Mouse (Mus musculus) ovary, postnatal 10 days (tissue): ENCODE measurements at regions not wholly inside any gene's neighbourhood (a gene's known extent, or its start where the extent isn't known, plus 50 kb on each side); places are given as distances from the start of the nearest gene placed in this dataset.
"Not testable (repeated sequence)": the region's sequence is repeated elsewhere in the genome, so short reads cannot be mapped to it uniquely, and the experiment has no call there.

ENCODE experiments used
- DNase-seq: peaks from one replicate; pipeline ENCODE4 v3.0.0; 2022; ENCODE audit warnings: low spot score

DNA sequence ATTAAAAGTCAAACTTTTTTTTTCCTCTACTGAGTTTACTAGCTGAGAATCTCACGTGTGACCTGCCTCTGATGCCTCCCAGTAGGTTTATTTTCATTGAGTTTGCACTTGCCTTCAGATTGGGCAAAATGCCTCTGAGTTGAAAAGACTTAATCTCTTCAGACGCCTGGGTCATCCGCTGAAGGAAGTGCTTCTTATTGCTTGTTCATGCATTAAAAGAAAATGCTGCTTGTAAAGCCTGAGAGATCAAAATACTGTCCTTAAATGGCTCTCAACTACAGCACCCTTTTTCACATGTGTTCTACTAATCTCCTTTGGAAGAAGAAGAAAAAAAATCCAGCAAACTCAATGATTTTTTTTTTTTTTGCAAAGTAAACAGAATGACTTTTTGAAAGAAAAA is 351.5 kb downstream of the Kcnh5 start:
- no peak for DNase-seq

DNA sequence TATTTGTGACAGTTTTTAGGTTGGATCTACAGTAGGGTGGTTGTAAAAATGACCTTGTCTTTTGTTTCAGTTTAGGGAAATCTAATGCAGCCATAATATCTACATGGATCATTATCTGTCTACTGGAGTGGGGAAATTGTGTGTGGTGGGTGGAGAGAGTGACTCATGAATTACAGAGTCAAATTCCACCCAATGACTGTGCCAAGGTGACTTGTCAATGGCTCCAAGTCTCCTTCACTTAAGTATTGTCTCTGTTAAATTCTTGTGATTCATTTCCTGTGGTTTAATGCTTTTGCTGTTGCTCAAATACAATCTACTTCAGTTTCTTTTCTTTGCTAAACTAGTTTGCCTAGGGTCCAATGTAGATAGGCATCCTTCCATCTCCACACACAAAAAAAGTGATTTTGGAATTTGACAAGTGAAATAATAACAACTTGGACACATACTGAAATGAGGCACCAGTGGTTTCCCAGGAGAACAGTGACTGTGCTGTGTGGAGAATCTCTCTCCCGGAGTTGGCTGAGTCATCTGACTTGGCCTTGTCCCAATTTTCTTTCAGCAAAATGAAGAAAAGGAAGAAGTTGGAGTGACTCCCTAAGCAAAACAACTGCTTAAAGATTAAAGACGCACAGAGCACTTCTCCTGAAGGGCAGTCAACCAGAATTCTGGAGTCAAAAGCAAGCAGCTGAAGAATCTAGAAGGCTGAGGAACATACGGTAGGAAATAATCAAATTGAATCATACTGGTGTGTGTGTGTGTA is 352.2 kb downstream of the Kcnh5 start:
- DNase-seq, result peak; percentile 10

DNA sequence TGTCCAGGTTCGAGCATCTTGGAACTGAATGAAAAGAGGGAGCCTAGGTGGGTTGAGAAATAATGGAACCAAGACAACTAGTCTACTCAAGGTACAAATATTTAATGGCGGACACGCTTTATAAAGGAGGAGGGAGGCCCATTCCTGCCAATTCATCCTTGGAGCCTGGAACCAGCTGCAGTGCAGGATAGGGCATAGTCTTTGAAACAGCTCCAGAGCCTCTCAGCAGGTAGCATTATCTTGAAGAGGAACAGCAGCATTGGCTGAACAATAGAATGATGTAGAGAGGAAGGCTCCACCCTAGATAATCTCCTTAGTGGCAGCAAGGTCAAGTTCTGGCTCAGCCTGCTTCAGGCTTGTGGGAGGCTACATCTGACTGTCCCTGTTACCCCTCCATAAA is 361.0 kb downstream of the Kcnh5 start:
- DNase-seq, result not testable (repeated sequence)

DNA sequence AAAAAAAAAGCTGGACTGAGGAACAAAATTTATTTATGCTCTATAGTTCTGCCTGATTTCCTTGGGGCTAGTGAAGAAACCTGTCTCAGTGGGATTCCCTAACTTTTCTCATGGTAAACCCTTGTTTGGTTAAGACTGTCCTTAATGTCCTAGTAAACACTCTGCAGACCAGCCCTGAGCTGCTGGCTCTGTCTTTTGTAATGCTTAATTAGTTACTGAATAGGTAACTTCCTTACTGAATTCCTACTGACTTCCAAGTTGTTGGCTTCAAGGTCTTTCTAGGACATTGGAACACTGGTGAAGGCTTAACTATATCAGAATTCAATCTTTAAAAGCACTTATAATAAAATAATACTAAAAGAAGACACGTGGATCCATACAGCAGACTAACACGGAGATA is 368.6 kb downstream of the Kcnh5 start:
- not testable (repeated sequence) for DNase-seq

DNA sequence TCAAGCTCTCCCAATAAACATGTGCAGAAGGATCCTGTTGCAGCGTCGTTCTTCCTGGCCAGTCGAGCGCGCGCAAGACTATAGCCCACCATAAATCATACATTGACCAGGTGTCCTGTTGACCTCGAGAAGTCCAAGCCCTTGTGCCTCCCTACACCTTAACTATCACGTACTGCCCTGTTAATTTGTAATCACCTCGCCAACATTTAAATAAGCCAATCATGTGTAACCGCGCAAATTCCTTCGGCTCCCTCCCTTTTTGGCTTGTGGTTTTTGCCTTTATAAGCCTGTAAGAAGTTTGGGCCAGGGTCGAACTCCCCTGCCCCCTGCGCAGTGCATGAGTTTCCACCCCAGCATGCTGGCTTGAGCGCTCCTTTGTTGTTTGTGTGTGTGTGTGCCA is 369.2 kb downstream of the Kcnh5 start:
- not testable (repeated sequence) for DNase-seq

DNA sequence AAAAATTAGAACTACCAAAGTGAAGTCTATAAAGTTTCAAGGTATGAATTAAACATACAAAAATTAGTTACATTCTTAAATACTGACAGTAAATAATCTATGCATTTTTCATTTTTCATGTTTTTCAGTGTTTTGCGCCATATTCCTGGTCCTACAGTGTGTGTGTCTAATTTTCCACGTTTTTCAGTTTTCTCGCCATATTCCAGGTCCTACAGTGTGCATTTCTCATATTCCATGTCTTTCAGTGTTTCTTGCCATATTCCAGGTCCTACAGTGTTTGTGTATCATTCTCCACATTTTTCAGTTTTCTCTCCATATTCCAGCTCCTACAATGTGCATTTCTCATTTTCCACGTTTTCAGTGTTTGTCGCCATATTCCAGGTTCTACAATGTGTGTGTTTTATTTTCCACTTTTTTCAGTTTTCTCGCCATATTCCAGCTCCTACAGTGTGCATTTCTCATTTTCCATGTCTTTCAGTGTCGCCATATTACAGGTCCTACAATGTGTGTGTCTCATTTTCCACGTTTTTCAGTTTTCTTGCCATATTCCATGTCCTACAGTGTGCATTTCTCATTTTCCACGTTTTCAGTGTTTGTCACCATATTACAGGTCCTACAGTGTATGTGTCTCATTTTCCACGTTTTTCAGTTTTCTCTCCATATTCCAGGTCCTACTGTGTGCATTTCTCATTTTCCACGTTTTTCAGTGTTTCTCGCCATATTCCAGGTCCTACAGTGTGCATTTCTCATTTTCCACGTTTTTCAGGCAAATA is 373.2 kb downstream of the Kcnh5 start:
- DNase-seq, result no peak

DNA sequence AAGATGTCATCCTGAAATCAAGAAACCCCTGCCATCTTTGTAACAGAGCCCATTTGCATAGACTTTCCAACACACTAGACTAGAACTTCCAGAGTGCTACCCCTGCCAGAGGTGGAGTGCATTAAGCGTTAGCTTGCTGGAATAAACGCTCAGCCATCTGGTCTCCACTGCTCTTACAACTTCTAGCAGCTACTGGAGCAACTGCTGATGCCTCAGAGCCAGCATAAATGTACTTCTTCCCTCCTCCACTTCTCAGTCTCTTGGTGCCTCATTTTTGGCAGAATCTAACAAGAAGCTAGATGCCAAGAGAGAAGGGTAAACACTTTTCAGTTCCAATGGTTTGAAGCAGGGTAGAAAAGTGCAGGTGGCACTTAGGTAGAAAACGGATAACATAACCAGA is 385.1 kb downstream of the Kcnh5 start:
- DNase-seq, result no peak

DNA sequence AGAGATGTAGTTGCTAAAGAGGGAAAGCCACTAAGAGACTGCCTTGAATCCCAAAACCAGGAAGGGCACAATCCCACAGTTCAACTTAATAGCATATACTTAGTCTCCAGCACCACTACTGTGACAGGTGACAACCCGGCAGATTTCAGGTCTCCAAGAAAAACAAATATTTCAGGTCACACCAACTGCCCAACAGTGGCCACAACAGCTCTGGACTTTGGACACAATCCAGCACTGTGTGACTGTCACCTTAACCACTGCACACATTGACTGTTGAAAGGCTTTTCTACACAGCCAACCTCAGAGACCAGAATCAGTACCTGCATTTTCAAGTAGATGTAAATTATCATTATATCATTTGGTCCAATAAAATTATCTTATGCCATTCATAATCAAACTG is 414.8 kb downstream of the Kcnh5 start:
- DNase-seq, result no peak

DNA sequence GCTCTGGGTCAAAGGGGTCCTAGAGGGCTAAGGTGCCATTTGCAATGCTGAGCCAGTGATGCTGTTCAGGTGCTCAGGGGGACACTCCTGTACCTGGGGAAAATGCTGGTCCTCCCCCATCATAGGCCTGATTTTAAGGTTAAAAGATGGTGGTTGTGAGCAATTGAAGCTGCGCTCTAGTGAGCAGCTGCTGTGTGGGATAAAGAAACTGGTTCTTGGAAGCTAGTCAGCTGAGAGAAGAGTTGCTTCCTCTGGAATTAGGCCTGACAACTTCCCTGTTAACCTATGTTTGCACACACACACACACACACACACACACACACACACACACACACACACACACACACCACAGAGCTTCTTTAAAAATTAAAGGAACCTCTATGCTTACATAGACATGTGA is 428.9 kb upstream of the Gm11042 start:
- no peak for DNase-seq

DNA sequence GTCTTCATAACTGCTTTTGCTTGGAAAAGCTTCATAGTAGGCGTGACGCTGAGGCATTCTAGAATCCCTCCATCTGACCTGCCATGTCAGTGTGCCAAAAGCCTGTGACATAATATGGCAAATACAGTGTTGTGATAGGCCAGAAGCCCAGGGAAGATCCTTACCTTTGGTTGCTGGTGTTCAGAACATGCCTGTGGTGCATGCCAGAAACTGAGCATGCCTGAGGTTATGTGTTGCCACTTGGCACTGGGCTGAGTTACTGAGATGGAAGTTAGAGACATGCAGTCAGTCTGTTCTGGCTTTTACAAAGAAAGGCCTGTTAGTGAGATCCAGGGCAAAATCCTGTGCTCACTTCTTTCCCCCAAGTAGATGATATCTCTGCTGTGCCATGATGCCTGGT is 412.7 kb upstream of the Gm11042 start:
- DNase-seq, result no peak

DNA sequence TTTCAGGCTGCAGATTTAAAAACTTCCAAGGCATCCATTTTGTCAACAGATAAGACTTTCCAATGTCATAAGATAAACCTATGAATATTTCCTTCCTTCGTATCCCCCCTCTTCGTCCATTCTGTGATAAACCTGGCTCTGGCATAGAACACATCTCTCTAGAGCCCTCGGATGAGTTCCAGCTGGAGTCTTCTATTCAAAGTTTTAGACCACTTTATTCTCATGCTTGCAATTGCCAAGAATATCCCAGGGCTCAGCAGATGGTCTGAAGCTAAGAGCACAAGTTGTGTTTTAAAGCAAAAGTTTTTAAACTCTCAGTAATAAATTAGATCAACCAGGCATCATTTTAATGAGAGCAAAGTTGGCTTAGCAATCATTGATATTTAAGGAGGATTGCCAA is 363.0 kb upstream of the Gm11042 start:
- no peak for DNase-seq

DNA sequence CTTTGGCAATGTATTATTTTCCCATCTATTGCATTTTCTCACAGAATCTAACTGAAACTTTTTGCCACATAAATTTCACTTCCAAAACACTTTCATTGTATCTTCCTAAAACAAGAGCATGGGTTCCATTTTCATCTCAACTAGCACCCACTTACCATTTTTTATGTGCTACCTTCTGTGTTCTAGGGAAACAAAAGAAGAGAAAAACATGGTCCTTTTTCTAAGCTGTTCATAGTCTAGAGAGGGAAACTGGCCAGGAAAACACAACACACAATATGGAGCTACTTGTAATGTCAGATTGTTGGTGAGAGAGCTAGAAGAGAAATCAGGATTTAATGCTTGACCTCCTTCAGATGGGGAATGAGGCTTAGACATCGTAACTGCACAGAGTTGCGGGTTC is 361.6 kb upstream of the Gm11042 start:
- no peak for DNase-seq

DNA sequence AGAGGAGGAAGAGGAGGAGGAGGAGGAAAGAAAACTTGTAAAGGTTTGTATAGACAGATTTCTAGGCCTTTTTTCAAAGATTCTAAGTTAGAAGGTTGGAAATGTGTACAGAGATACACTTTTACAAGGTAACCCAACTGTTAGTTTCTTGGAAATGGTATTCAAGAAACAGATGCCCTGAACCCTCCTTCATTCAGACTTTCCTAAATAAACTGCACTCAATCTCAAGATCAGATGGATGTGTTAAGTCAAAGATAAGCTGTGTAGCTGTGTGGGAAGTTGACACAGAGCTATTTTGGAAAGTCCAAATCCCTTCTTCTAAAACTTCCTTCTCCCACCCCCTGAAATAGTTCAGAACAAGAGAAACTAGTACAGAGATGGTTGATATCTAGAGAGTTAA is 342.2 kb upstream of the Gm11042 start:
- no peak for DNase-seq

DNA sequence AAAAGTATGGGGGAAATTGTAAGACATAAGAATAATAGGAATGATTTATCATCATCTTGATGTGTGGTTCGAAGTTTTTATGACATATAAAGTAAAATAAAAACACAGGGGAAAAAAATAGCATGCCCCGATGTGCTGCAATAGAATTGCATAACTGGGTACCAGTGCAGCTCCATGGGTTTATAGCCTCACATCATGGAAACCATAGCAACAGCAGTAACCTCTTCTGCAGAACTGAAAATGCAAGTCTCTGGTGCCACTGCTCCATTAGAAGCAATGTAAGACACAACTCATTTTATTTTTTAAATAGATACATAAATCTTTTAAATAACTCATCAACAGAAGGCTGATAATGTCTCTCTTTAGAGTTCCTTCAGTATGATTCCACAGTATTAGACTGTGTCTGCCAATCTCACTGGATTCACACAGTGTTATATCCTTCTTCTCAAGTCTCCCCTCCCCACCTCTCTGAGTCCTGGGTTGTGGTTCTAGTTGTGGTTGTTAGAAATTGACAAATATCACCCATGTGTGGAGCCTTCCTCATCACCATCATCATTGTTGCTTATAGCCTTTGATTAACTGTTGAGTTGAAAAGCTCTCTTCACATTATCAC is 340.9 kb upstream of the Gm11042 start:
- DNase-seq, result no peak

DNA sequence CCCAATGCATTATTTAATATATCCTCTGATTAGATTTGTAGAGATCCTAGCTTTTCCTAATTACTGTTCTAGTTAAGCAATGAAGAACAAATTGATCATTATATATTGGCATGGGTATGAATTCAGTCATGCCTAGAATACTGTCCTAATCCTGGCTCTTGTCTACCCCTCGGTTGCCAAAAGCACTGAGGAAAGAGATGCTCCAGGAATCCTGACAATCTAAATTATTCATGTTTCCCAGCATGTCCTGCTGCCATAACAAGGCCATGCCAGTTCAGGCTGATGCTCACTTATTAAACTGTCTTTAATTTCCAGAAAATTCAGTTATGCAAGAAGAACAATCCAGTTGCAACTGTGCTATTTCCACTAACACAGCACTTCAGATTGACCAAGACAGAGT is 335.1 kb upstream of the Gm11042 start:
- no peak for DNase-seq

DNA sequence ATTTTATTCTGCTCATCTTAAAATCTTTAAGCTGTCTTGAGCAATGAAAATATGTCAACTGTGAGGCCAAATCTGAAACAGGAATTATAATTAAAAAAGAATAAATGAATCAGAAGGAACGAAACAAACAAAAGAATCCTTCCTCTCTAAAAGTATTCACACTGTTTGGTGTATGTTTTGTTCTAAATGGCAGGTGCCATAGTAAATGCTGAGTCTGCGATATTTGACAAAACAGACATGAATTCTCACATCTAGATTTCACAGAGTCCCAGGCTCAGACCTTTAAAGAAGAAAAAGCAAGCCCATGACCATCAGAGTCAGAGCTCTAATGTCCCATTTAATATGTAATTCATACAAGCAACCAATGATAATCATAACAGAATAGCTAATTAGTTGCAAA is 316.6 kb upstream of the Gm11042 start:
- no peak for DNase-seq

DNA sequence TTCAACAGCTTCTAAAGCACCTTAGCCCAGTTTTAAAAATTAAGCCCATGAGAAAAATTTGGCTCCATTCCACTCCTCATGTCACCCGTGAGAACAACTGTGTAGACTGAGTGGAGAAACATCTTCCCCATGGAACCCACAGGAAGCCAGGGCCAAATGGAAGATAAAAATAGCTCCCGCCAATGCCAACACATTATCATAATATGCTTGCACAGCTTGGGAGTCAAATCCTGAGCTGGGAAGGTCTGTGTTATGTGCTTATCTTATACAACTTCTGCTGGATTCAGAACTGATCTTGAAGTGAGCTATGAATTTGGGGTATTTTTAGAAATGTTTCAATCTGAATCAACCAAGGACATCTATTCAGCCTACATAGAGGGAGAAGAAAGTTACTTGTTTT is 279.0 kb upstream of the Gm11042 start:
- DNase-seq, result no peak

DNA sequence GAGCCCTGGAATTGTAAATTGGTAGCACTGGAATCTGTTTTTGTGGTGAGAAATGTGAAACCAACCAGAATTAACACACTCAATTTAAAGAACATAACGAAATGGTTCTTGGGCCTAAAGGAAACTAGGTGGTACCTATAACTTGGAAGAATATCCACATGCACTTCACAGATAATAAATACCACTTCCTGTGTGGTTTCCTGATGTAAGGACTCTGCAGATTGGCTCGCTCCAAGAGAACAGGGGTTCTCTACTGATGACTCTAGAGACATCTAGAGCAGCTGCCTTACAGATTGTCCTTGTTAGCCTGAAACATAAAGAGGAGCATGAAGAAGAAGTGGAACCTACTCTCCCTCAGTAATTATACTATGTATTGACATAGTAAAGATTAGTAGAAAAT is 238.4 kb upstream of the Gm11042 start:
- DNase-seq, result no peak

DNA sequence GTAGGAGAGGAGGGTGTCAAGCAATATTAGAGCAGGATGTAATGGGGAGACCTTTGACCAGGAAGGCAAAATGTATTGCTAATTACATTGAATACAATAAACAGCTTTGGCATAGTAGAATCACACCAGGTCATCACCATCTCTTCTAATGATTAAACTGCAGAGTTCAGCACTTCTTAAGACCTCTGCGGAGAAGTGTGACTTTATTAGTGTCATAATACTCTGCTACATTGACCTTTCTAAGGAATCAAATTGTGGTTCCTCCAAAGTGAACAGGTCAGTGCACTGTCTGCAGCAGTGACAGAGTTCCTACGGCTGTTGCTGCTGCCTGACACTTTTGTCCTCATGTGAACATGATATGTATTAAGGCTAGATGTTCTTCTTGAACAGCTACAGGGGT is 228.0 kb upstream of the Gm11042 start:
- no peak for DNase-seq

DNA sequence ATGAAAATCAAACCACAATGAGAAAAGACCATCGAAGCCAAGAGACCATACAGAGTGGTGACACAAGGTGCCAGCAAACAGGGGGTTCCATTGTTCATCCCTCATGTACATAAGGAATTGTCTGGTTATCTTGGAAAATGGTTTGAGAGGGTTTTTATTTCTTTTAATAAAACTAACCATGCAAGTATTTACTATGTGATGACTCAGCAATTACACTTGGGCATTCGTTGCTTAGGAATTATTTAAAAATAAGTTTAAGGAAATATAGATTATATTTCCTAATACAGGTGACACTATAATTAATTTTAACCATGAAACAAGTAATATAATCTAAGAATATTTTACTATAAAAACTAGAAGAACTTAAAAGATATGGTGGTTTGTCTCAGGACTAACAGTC is 218.7 kb upstream of the Gm11042 start:
- DNase-seq, result no peak

DNA sequence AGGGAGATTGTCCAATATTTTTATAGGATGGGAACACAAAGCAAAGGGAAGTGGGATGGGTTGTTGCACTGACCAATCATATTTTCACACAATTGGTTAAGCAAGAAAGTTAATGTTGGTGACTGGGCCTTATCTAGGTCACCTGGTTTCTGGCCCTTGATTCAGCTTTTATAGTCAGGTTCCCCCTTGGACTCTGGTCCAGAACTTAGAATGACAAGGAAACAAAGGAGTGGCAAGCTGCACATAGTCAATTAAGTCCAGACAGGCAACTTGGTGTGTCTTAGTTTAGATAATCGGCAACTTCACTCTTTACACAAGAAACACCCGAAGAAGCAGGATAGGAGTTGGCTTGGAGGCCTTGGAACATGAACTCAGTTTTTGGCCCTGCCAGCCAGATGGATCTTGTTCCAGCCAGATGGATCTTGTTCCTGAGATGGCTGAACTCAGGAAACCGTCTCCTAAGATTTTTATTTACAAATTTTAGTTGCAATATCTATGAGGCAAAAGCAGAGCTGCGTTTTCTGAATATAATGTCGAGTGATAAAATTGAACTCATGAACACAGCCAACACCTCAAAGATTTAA is 212.9 kb upstream of the Gm11042 start:
- no peak for DNase-seq

DNA sequence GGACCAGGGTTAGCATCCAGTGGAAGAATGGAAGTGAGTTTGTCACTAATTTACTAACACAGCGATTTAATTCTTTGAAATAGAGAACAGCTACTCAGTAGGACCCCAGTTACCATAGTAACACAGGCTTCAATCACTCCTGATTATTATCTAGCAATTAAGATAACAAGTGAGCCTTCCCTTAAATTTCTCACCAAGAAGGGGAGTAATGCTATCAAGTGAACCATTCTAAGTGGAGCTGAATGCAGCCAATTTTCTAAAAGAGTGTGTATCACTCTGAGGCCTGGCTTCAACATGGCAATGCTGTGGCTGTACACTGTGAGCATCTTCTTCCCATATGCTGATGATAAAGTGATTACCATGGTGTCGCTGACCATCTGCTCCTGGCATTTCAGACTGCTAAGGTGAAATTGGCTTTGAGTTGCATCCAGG is 211.0 kb upstream of the Gm11042 start:
- no peak for DNase-seq

DNA sequence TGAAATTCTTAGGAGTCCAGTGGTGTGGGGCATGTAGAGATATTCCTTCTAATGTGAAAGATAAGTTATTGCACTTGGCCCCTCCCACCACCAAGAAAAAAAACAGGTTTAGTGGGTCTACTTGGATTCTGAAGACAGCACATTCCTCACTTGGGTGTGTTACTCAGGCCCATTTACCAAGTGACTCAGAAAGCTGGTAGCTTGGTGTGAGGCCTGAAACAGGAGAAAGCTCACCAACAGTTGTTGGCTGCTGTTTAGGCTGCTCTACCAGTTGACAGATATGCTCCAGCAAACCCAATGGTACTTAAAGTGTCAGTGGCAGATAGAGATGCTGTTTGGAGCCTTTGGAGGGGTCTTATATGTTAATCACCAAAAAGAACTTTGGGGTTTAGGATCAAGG is 207.8 kb upstream of the Gm11042 start:
- no peak for DNase-seq
